Mouse (Mus musculus) macrophage (primary cell): ENCODE data around the gene Mrps24. TPM values are rescaled to one million over a fixed set of nuclear protein-coding genes. Genes with fewer than 3 reads are reported as not detected.

Experiments
- H3K27ac ChIP-seq: fragments of 350-480 bp; formaldehyde crosslinking; 2 replicates; pipeline ENCODE4 v1.9.0; 2021
- H3K36me3 ChIP-seq: fragments of 350-480 bp; formaldehyde crosslinking; 2 replicates; pipeline ENCODE4 v1.9.0; 2021; ENCODE audit errors: inconsistent target
- H3K4me3 ChIP-seq: fragments of 350-480 bp; formaldehyde crosslinking; 2 replicates; pipeline ENCODE4 v1.9.0; 2021; ENCODE audit errors: inconsistent target
- H3K79me2 ChIP-seq: fragments of 350-480 bp; formaldehyde crosslinking; 2 replicates; pipeline ENCODE4 v1.9.0; 2021; ENCODE audit errors: inconsistent target
- WGBS: methylation state at CpG from one replicate; pipeline ENCODE4 v1.1.7; 2026; ENCODE audit warnings: inconsistent platforms; ENCODE audit not compliant: missing documents; 5-methylcytosine and 5-hydroxymethylcytosine counted together
- polyA plus RNA-seq: library from polyadenylated mRNA; stranded (reverse); fragments of 250-400 nt; gene quantifications from 3 replicates; pipeline ENCODE4 v1.2.4, GENCODE M21; 2018; ENCODE audit warnings: inconsistent platforms

The Mrps24 gene
- polyA plus RNA-seq, 1 experiment from 2014 or later, result 12.0 TPM

GRCm38 (mm10) chr11:5718611-5719354 lies 3.3 kb upstream of the Mrps24 start:
- WGBS, result 93% methylated on average over 11 of the region's 12 CpGs
- H3K36me3 ChIP-seq, result peaks cover 57% of the 10 kb centered on the region

GRCm38 (mm10) chr11:5716938-5717705 lies 1.6 kb upstream of the Mrps24 start:
- peaks cover 47% of the 10 kb centered on the region for H3K36me3 ChIP-seq
- H3K27ac ChIP-seq, result no peak overlapping the region
- 97% methylated on average over 33 of the region's 34 CpGs for WGBS
- no peak overlapping the region for H3K4me3 ChIP-seq
- no peaks in the 10 kb centered on the region for H3K79me2 ChIP-seq

More at GRCm38 (mm10) chr11:5718611-5719354, 3.3 kb upstream of the Mrps24 start:
- Histone ChIP-seq H3K79me2 (no peaks in the 10 kb centered on the region), H3K27ac (no peak overlapping the region), H3K4me3 (no peak overlapping the region)

DNA sequence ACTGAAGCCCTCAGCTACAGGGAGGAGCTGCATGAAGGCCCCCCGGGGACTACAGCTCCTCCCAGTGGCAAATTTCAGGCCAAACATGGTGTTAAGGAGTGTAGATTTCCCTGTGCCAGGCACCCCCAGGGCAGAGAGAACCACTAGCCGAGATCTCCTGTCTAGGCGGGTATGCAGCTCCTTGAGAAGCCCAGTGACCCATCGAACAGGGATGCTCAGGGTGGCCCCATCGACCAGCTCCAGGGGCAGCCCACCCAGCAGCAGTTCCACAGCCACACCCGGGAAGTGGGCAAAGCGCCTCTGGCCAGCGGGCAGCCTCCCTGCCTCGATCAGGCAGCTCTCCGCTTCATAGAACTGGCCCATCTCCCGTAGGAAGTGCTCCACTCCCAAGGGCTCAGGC lies 766 bp upstream of the Mrps24 start:
- Histone ChIP-seq H3K79me2 (no peaks in the 10 kb centered on the region), H3K27ac (no peak overlapping the region), H3K36me3 (peaks cover 46% of the 10 kb centered on the region), H3K4me3 (no peak overlapping the region)
- 93% methylated on average over 10 of the region's 11 CpGs for WGBS

DNA sequence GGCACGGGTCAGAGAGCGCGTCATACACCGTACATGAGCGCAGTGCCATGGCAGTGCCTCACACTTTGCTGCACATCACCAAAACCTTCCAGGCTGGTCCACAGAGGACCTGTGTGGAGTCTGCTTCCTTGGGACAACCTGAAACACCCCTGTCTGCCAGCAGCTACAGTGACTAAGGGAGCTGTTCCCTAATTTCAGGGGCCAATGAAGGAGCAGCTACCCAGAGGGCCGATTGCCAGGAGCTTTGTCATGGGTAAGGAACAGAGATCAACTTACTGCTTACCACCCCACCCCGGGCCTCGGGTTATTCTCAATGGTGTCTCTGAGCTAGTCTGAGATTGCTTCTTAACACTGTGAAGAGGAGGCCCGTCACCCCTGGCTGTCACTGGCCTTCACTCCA lies 301 bp downstream of the Mrps24 start:
- 95% methylated on average over 9 of the region's 9 CpGs for WGBS
- Histone ChIP-seq H3K36me3 (peaks cover 46% of the 10 kb centered on the region), H3K4me3 (no peak overlapping the region)

DNA sequence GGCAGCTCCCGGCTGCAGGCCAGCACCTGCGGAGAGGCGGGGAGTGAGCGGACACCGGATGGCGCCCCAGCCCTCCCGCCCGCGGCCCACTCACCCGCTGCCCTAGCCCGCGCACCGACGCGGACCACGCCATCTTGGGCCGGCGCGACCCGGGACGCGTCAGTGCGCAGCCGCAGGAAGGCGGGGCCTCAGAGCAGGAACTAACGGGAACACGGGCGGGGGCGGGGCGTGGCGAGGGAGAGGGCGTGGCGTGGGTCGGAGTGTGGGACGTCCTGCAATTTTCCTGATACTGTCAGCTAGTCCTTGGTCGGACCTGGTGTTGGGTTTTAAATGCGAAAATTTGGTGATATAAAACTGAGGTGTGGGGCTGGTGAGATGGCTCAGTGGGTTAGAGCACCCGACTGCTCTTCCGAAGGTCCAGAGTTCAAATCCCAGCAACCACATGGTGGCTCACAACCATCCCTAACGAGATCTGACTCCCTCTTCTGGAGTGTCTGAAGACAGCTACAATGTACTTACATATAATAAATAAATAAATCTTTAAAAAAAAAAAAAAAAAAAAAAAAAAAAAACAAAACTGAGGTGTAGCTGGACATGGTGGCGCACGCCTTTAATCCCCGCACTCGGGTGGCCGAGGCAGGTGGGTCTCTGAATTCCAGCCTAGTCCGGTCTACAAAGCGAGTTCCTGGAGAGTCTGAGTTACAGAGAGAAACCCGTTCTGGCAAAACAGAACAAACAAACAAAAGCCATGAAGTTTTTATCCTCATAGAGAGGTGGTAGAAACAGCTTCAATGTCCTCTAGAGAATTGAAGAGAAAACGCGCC lies 7.7 kb downstream of the Mrps24 start:
- WGBS, result 20% methylated on average over 41 of the region's 50 CpGs

More for the DNA sequence above, 301 bp downstream of the Mrps24 start:
- Histone ChIP-seq H3K79me2 (no peaks in the 10 kb centered on the region), H3K27ac (no peak overlapping the region)

GRCm38 (mm10) chr11:5706874-5707529 lies 8.5 kb downstream of the Mrps24 start:
- Histone ChIP-seq H3K36me3 (0 out of 2 replicates have a peak, but pooled peaks cover 4% of the 10 kb centered on the region), H3K79me2 (peaks cover 19% of the 10 kb centered on the region), H3K4me3 (peak overlapping the region; percentile 74), H3K27ac (0 out of 2 replicates have a peak overlapping the region, but pooled peaks have one; percentile 4)
- 2% methylated on average over 31 of the region's 43 CpGs for WGBS

More for the DNA sequence above, 7.7 kb downstream of the Mrps24 start:
- Histone ChIP-seq H3K27ac (no peak overlapping the region), H3K79me2 (peaks cover 19% of the 10 kb centered on the region), H3K36me3 (0 out of 2 replicates have a peak, but pooled peaks cover 4% of the 10 kb centered on the region), H3K4me3 (peak overlapping the region; percentile 10; the same call in 1 of the 2 replicates)

DNA sequence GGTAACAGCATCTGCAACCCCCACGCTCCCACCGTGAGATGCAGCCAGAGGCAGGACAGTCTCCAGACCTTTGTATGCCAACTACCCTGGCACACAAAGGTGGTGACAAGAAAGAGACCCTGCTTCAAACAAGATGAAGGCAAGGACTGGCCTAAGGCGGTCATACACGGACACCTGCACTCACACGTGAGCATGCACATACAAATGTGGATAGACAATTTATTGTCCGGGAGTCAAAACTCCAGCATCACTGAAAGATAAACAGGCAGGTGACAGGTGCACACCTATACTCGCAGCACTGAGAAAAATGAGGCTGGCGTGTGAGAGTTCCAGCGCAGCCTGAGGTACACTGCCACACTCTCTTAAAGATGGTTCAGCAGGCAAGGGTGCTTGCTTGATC lies 9.5 kb downstream of the Mrps24 start:
- 0 out of 2 replicates have a peak, but pooled peaks cover 4% of the 10 kb centered on the region for H3K36me3 ChIP-seq
- peaks cover 19% of the 10 kb centered on the region for H3K79me2 ChIP-seq
- H3K4me3 ChIP-seq, result no peak overlapping the region
- no peak overlapping the region for H3K27ac ChIP-seq
- WGBS, result 94% methylated on average over 9 of the region's 9 CpGs

DNA sequence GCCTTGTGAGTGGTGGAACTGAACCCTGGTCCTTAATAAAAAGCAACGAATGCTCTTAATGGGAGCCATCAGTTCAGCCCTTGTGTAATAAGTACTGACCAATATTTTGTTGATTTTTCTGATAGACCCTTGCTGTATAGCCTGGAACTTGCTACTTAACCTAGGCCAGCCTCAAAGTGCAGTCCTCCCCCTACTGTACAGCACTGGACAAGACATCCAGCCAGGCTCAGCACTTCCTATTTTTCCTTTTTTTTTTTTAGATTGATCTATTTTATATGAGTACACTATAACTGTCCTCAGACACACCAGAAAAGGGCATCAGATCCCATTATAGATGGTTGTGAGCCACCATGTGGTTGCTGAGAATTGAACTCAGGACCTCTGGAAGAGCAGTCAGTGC lies 12.1 kb downstream of the Mrps24 start:
- 100% methylated on average over 1 of the region's 1 CpGs for WGBS
- Histone ChIP-seq H3K36me3 (0 out of 2 replicates have a peak, but pooled peaks cover 4% of the 10 kb centered on the region), H3K27ac (no peak overlapping the region), H3K4me3 (no peak overlapping the region), H3K79me2 (peaks cover 19% of the 10 kb centered on the region)

DNA sequence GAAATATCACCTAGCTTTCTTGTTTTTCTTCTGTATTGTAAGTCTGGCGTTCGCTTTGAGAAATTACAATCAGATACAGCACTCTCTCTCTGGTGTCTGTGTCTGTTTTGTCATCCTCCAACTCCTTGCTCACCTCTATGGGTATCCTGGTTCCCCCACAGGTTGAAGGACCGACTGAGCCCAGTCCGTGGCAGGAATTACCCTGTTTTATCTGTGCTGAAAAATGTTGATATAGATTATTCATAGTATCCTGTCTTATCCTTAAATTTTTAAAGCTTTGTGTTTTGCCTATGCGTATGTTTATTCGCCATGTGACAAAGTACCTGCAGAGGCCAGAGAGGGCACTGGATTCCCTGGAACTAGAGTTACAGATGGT lies 12.5 kb downstream of the Mrps24 start:
- H3K79me2 ChIP-seq, result peaks cover 19% of the 10 kb centered on the region

DNA sequence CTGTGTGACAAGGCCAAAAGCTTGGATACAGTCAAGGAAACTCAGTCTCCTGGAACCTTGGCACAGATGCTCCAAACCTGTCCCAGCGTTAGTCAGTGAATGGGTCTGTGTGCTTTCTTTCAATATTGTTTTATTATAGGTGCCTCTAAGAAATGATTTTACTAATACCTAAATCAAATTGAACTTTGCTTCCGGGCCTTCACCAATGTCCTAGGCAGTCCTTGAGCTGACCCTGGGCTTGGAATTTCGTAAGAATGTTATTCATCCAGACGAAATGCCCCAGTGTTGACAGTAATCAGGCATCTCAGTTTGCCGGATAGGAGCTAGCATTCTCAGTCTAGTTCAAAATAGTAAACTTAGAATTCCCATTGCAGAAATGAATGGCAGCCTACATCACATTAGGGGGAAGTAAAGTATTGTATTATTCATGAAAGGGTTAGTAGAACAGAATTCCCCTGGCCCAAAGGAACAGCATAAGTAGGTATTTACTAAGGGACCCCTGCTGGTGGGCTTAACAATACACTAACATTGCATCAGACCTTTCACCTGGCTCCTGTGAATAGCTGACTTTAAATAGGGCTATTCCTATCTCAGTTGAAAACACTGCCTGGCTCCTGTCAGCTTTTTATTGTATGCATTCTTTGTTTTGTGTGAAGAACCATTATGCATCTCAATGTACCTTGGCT lies 13.1 kb downstream of the Mrps24 start:
- 0 out of 2 replicates have a peak, but pooled peaks cover 4% of the 10 kb centered on the region for H3K36me3 ChIP-seq
- H3K4me3 ChIP-seq, result no peak overlapping the region
- H3K27ac ChIP-seq, result no peak overlapping the region
- peaks cover 19% of the 10 kb centered on the region for H3K79me2 ChIP-seq
- WGBS, result 100% methylated on average over 5 of the region's 5 CpGs

More for the DNA sequence above, 12.5 kb downstream of the Mrps24 start:
- 94% methylated on average over 6 of the region's 6 CpGs for WGBS
- H3K4me3 ChIP-seq, result no peak overlapping the region
- no peak overlapping the region for H3K27ac ChIP-seq
- 0 out of 2 replicates have a peak, but pooled peaks cover 4% of the 10 kb centered on the region for H3K36me3 ChIP-seq

GRCm38 (mm10) chr11:5701821-5702220 lies 13.7 kb downstream of the Mrps24 start:
- WGBS, result 100% methylated on average over 1 of the region's 1 CpGs
- H3K27ac ChIP-seq, result no peak overlapping the region
- 0 out of 2 replicates have a peak, but pooled peaks cover 4% of the 10 kb centered on the region for H3K36me3 ChIP-seq
- H3K4me3 ChIP-seq, result no peak overlapping the region
- peaks cover 15% of the 10 kb centered on the region for H3K79me2 ChIP-seq

GRCm38 (mm10) chr11:5701300-5701699 lies 14.2 kb downstream of the Mrps24 start:
- Histone ChIP-seq H3K36me3 (0 out of 2 replicates have a peak, but pooled peaks cover 4% of the 10 kb centered on the region), H3K4me3 (no peak overlapping the region), H3K27ac (no peak overlapping the region), H3K79me2 (peaks cover 10% of the 10 kb centered on the region; the same call in 1 of the 2 replicates)
- WGBS, result no CpG with 5 or more reads among the region's 2 CpGs

GRCm38 (mm10) chr11:5700808-5701207 lies 14.7 kb downstream of the Mrps24 start:
- Histone ChIP-seq H3K4me3 (no peak overlapping the region), H3K79me2 (peaks cover 5% of the 10 kb centered on the region; the same call in 1 of the 2 replicates), H3K36me3 (0 out of 2 replicates have a peak, but pooled peaks cover 4% of the 10 kb centered on the region), H3K27ac (no peak overlapping the region)
- WGBS, result 98% methylated on average over 7 of the region's 7 CpGs
